Mouse (Mus musculus): Measurements from ENCODE around the gene Rpp40. TPM values are rescaled to one million over a fixed set of nuclear protein-coding genes. Genes with fewer than 3 reads are reported as not detected.

Gene Rpp40
- polyA plus RNA-seq, 1 experiment, result 3.3 TPM

DNA sequence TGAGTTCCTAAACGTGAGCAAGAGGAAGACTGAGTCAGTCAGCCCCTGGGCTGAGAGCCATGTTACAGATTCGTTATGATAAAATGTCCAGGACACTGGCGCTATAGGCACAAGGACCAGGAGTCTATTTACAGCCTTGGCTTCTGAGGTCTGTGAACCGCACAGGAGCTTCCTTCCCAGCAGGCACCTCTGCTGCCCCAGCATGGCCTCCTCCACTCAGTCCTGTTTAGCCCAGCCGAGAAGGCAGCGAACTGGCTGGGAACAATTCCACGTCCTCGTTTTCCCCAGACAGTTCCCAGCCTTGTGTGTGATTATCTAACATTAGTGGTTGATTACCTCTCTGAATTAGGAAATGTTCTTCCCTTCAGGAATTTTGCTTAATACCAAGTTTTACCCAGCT, 45.2 kb downstream of the Rpp40 start:
- WGBS, result 96% methylated on average over 8 of the region's 8 CpGs
- Histone ChIP-seq H3K4me1 (replicated peaks; ENCODE audit: control insufficient read depth, insufficient read depth, low read length) (no peaks in the 10 kb centered on the region), H3K27ac (ENCODE audit: control insufficient read depth, insufficient read depth, low read length) (no peak overlapping the region), H3K36me3 (ENCODE audit: control insufficient read depth, insufficient read depth, low read length) (no peaks in the 10 kb centered on the region), H3K27me3 (ENCODE audit: control insufficient read depth, insufficient read depth, low read length) (no peaks in the 10 kb centered on the region), H3K4me3 (ENCODE audit: control insufficient read depth, insufficient read depth, low read length) (no peak overlapping the region)
- no peak for DNase-seq
- TF ChIP-seq CTCF (IDR thresholded peaks at IDR 0.05; ENCODE audit: borderline replicate concordance, control insufficient read depth, extremely low read depth, insufficient read depth, low read length, poor library complexity) (no peak), POLR2A (IDR thresholded peaks at IDR 0.05; ENCODE audit: control insufficient read depth, extremely low read depth, insufficient read depth, low read length, poor library complexity) (no peak)

DNA sequence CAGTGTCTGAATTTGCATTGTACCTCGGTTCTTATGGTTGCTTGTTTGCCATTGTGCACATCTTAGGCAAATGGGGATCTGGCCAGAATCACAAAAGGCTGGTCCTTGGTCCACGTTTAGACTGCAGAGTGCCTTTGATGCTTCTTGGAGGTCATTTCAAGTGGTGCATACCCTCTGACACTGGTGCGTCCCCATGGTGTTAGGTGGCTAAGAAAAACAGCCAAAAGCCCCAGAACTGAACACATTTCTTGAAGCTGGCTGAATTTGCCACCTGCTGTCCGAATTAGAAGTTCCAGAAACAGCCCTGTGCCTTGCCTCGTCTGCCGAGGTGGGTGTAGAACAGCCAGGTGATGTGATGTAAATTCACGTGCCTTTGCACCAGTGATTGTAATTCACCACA, 48.7 kb downstream of the Rpp40 start:
- H3K4me3 ChIP-seq (ENCODE audit: control insufficient read depth, insufficient read depth, low read length), result no peak overlapping the region
- no peak for DNase-seq
- WGBS, result 93% methylated on average over 7 of the region's 7 CpGs

DNA sequence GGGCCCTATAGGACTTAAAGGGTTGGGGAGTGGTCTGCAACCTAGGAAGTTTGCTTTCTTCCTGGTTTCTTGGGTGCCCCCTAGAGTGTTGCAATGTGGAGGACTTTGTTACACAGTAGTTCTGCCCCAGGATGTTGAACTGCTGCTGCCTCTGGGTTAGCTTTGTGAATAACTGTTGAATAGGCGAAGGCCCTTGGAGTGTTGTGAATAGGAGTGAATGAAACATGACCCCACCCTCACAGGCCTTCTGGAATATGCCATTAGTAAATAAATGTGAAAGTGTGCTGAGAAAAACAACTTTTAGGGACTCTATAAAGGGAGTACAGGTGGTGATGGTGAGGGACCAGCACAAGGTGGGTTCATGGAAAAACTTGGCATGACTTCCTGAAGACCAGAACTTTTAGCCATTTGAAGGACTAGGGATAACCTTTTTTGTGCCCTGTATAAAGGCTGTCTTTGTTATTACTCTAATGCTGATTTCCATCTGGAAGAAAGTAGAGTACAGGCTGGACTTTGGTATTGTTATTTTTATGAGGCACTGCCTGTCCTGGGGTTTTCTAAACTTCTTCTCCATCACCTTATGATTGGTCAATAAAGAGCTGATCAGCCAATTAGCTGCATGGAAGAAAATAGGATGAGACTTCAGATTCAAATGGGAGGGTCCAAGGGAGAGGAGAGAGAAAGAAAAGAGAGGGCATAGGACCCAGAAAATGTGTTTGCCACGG, 53.1 kb downstream of the Rpp40 start:
- Histone ChIP-seq H3K4me3 (ENCODE audit: control insufficient read depth, insufficient read depth, low read length) (no peak overlapping the region), H3K36me3 (ENCODE audit: control insufficient read depth, insufficient read depth, low read length) (no peaks in the 10 kb centered on the region), H3K27me3 (ENCODE audit: control insufficient read depth, insufficient read depth, low read length) (no peaks in the 10 kb centered on the region), H3K27ac (ENCODE audit: control insufficient read depth, insufficient read depth, low read length) (no peak overlapping the region), H3K4me1 (replicated peaks; ENCODE audit: control insufficient read depth, insufficient read depth, low read length) (no peaks in the 10 kb centered on the region)
- DNase-seq, result no peak
- WGBS, result 94% methylated on average over 2 of the region's 2 CpGs
- no peak for TF ChIP-seq POLR2A (IDR thresholded peaks at IDR 0.05; ENCODE audit: control insufficient read depth, extremely low read depth, insufficient read depth, low read length, poor library complexity)
- TF ChIP-seq CTCF (IDR thresholded peaks at IDR 0.05; ENCODE audit: borderline replicate concordance, control insufficient read depth, extremely low read depth, insufficient read depth, low read length, poor library complexity), result no peak

More for the DNA sequence above, 48.7 kb downstream of the Rpp40 start:
- no peaks in the 10 kb centered on the region for H3K27me3 ChIP-seq (ENCODE audit: control insufficient read depth, insufficient read depth, low read length)
- no peak for TF ChIP-seq CTCF (IDR thresholded peaks at IDR 0.05; ENCODE audit: borderline replicate concordance, control insufficient read depth, extremely low read depth, insufficient read depth, low read length, poor library complexity)
- no peak for TF ChIP-seq POLR2A (IDR thresholded peaks at IDR 0.05; ENCODE audit: control insufficient read depth, extremely low read depth, insufficient read depth, low read length, poor library complexity)
- no peaks in the 10 kb centered on the region for H3K4me1 ChIP-seq (replicated peaks; ENCODE audit: control insufficient read depth, insufficient read depth, low read length)
- H3K36me3 ChIP-seq (ENCODE audit: control insufficient read depth, insufficient read depth, low read length), result no peaks in the 10 kb centered on the region
- H3K27ac ChIP-seq (ENCODE audit: control insufficient read depth, insufficient read depth, low read length), result no peak overlapping the region

DNA sequence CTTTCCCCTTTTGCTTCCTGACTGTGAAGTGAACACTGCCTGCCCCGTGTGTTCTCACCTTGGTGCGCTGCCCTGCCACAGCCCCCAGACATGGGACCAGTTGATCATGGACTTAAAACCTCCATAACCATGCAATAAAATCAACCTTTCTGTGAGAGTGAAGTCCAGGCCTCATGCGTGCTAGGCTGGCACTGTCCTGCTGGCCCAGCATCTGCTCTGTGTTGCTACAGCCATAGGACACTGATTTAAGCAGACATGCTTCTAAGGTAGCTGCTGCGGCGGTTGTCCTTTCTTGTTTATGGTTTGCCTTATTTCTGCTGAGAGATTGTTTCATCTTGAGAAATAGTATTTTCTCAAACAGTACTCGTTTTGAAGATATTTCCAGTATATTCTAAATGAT, 54.6 kb downstream of the Rpp40 start:
- WGBS, result 98% methylated on average over 6 of the region's 6 CpGs
- Histone ChIP-seq H3K4me3 (ENCODE audit: control insufficient read depth, insufficient read depth, low read length) (no peak overlapping the region), H3K27me3 (ENCODE audit: control insufficient read depth, insufficient read depth, low read length) (no peaks in the 10 kb centered on the region), H3K36me3 (ENCODE audit: control insufficient read depth, insufficient read depth, low read length) (no peaks in the 10 kb centered on the region), H3K27ac (ENCODE audit: control insufficient read depth, insufficient read depth, low read length) (no peak overlapping the region), H3K4me1 (replicated peaks; ENCODE audit: control insufficient read depth, insufficient read depth, low read length) (no peaks in the 10 kb centered on the region)
- TF ChIP-seq CTCF (IDR thresholded peaks at IDR 0.05; ENCODE audit: borderline replicate concordance, control insufficient read depth, extremely low read depth, insufficient read depth, low read length, poor library complexity) (no peak), POLR2A (IDR thresholded peaks at IDR 0.05; ENCODE audit: control insufficient read depth, extremely low read depth, insufficient read depth, low read length, poor library complexity) (no peak)
- DNase-seq, result no peak

DNA sequence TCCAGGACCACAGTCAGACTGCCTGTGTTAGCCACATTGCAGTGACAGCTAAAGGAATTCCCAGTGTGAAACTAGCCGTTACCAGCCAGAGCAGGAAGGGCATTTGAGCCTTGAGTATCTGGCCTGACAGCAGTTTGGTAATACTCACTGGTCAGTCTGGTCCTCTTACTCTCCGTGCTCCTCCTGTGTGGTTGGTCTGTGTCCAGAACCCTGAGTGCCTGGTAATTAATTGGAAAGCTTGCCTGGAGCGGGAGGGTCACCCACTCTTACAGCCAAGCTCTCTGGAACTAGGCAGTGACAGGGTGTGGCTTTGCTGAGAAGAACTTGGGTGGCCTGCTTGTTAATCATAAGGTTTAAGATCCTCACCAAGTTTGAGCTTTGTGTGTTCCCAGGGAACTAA, 57.5 kb downstream of the Rpp40 start:
- WGBS, result 94% methylated on average over 3 of the region's 3 CpGs
- no peak for DNase-seq
- no peak for TF ChIP-seq CTCF (IDR thresholded peaks at IDR 0.05; ENCODE audit: borderline replicate concordance, control insufficient read depth, extremely low read depth, insufficient read depth, low read length, poor library complexity)
- TF ChIP-seq POLR2A (IDR thresholded peaks at IDR 0.05; ENCODE audit: control insufficient read depth, extremely low read depth, insufficient read depth, low read length, poor library complexity), result no peak
- no peaks in the 10 kb centered on the region for H3K4me1 ChIP-seq (replicated peaks; ENCODE audit: control insufficient read depth, insufficient read depth, low read length)
- no peak overlapping the region for H3K27ac ChIP-seq (ENCODE audit: control insufficient read depth, insufficient read depth, low read length)
- no peaks in the 10 kb centered on the region for H3K36me3 ChIP-seq (ENCODE audit: control insufficient read depth, insufficient read depth, low read length)
- H3K4me3 ChIP-seq (ENCODE audit: control insufficient read depth, insufficient read depth, low read length), result no peak overlapping the region
- no peaks in the 10 kb centered on the region for H3K27me3 ChIP-seq (ENCODE audit: control insufficient read depth, insufficient read depth, low read length)

DNA sequence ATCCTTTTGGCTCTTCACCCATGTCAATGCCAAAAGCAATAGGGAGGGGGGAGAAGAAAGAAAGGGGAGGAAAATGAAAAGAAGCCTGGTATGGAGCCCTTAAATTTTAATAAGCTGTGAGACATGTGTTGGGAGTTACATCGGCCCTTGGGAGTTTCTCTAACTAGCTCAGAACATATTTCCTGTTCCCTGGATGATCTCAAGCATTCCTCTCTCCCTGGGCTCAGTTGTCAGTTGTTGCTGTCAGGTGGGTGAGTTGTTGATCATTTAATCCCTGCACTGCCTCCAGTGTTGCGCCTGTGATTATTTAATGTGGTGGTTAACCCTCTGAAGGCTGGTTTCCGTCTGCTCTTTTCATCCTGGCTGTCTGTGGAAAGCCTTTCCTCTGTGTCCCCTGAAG, 60.9 kb downstream of the Rpp40 start:
- TF ChIP-seq POLR2A (IDR thresholded peaks at IDR 0.05; ENCODE audit: control insufficient read depth, extremely low read depth, insufficient read depth, low read length, poor library complexity) (no peak), CTCF (IDR thresholded peaks at IDR 0.05; ENCODE audit: borderline replicate concordance, control insufficient read depth, extremely low read depth, insufficient read depth, low read length, poor library complexity) (no peak)
- DNase-seq, result no peak
- no peaks in the 10 kb centered on the region for H3K27me3 ChIP-seq (ENCODE audit: control insufficient read depth, insufficient read depth, low read length)
- no peaks in the 10 kb centered on the region for H3K4me1 ChIP-seq (replicated peaks; ENCODE audit: control insufficient read depth, insufficient read depth, low read length)
- no peaks in the 10 kb centered on the region for H3K36me3 ChIP-seq (ENCODE audit: control insufficient read depth, insufficient read depth, low read length)
- no peak overlapping the region for H3K4me3 ChIP-seq (ENCODE audit: control insufficient read depth, insufficient read depth, low read length)
- WGBS, result 89% methylated on average over 3 of the region's 3 CpGs
- no peak overlapping the region for H3K27ac ChIP-seq (ENCODE audit: control insufficient read depth, insufficient read depth, low read length)

Other genes with a start within 250 kb of the Rpp40 start
- 6.1 and 7.8 TPM in 2 replicates for gene Cdyl, start 246.5 kb downstream of the Rpp40 start, polyA plus RNA-seq (2012; rRNA removed)
- gene Ppp1r3g, start 52.5 kb upstream of the Rpp40 start, polyA plus RNA-seq (2012; rRNA removed), result 0.19 TPM in 1 of 2 replicates, not detected in the other
- gene Fars2, start 211.1 kb upstream of the Rpp40 start, polyA plus RNA-seq (2012; rRNA removed), result 42.7 and 47.6 TPM in 2 replicates
- 4.0 and 4.3 TPM in 2 replicates for gene Lyrm4, start 211.2 kb upstream of the Rpp40 start, polyA plus RNA-seq (2012; rRNA removed)

Measured in thymus, adult 2 months (tissue).